Mouse (Mus musculus) heart, adult 2 months (tissue): ENCODE results near the gene Calm4. TPM values are rescaled to one million over a fixed set of nuclear protein-coding genes. Genes with fewer than 3 reads are reported as not detected.
"Not testable (repeated sequence)": the region's sequence is repeated elsewhere in the genome, so short reads cannot be mapped to it uniquely, and the experiment has no call there.

Experiments
- DNase-seq, 2 experiments: peaks; one replicate each; pipeline ENCODE4 v3.0.0; 2021
- H3K27ac ChIP-seq: fragments of 200-600 bp; 2 replicates; pipeline ENCODE4 v1.8.1; 2022
- H3K27me3 ChIP-seq: fragments of 200-500 bp; 2 replicates; pipeline ENCODE4 v1.6.1; 2012; ENCODE audit warnings: mild to moderate bottlenecking, low read length, inconsistent platforms, mixed read lengths; ENCODE audit not compliant: control insufficient read depth, insufficient read depth
- H3K36me3 ChIP-seq: fragments of 200-500 bp; 2 replicates; pipeline ENCODE4 v1.6.1; 2012; ENCODE audit warnings: low read length, inconsistent platforms; ENCODE audit not compliant: control insufficient read depth, insufficient read depth
- H3K4me1 ChIP-seq: fragments of 200-500 bp; 2 replicates; pipeline ENCODE4 v1.6.1; 2011; ENCODE audit warnings: low read length; ENCODE audit not compliant: control insufficient read depth, insufficient read depth
- H3K4me3 ChIP-seq: fragments of 200-600 bp; 2 replicates; pipeline ENCODE4 v1.8.1; 2022
- H3K79me2 ChIP-seq: fragments of 200-500 bp; replicated peaks from 2 replicates; pipeline ENCODE4 v1.6.1; 2012; ENCODE audit warnings: mild to moderate bottlenecking, inconsistent platforms, low read length, moderate library complexity, mixed read lengths; ENCODE audit not compliant: control insufficient read depth, insufficient read depth
- H3K9ac ChIP-seq: fragments of 200-500 bp; 2 replicates; pipeline ENCODE4 v1.6.1; 2012; ENCODE audit warnings: low read depth, mild to moderate bottlenecking, control low read depth, inconsistent platforms, low read length, mixed read lengths
- CTCF ChIP-seq: fragments of 200-600 bp; IDR thresholded peaks from 2 replicates; pipeline ENCODE4 v1.8.1; 2022; ENCODE audit warnings: antibody characterized with exemption, mild to moderate bottlenecking, moderate library complexity
- EP300 ChIP-seq: fragments of 200-500 bp; IDR thresholded peaks from 2 replicates; pipeline ENCODE4 v1.6.1; 2011; ENCODE audit warnings: low read depth, low read length, control low read depth; ENCODE audit not compliant: insufficient read depth
- POLR2A ChIP-seq: fragments of 200-500 bp; IDR thresholded peaks from 2 replicates; pipeline ENCODE4 v1.6.1; 2011; ENCODE audit warnings: mild to moderate bottlenecking, low read depth, low read length, control low read depth; ENCODE audit not compliant: insufficient read depth
- WGBS: fragments of 180-500 bp; shearing (Covaris S2); methylation state at CpG from one replicate; pipeline ENCODE4 v1.1.7; 2018; 5-methylcytosine and 5-hydroxymethylcytosine counted together
- intact Hi-C: fragments of 180-260 bp; cut with DNase I; formaldehyde crosslinking; loops from one replicate; pipeline ENCODE4 v1.15.1; 2025
- polyA plus RNA-seq: library from polyadenylated mRNA; depleted of rRNA; stranded (reverse); fragments of >200 nt; gene quantifications from 2 replicates; pipeline ENCODE4 v1.2.3, GENCODE M21; 2012
- total RNA-seq, 2 experiments: library from RNA; stranded (reverse); gene quantifications; 2 replicates each; pipeline ENCODE4 v1.2.3; 2021

The Calm4 gene
- total and polyA plus RNA-seq, 3 experiments, result not detected

DNA sequence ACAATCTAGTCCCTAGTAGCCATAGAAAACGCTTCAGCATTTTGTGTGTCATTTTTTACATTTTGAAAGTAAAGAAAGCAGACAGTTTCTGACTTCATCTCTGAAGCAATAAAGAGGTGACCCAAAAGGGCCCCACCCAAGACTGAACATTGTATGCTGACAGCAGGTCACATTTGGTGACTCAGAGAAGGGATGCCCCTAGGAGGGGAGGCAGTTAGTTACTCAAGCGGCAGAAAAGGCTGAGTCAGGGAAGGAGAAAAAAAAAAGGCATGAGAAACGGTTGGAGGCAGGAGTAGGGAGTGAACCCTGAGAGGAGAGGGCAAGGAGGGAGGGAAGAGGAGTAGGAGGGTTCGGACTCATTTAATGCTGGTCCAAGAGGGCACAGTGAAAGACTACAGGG, 15.5 kb upstream of the Calm4 start:
- no peaks in the 10 kb centered on the region for H3K27me3 ChIP-seq
- no peaks in the 10 kb centered on the region for H3K36me3 ChIP-seq
- H3K4me1 ChIP-seq, result no peaks in the 10 kb centered on the region
- no peaks in the 10 kb centered on the region for H3K79me2 ChIP-seq
- no peak overlapping the region for H3K27ac ChIP-seq
- TF ChIP-seq CTCF (no peak), EP300 (no peak), POLR2A (no peak)
- H3K4me3 ChIP-seq, result no peak overlapping the region
- H3K9ac ChIP-seq, result no peak overlapping the region
- no peak for DNase-seq
- intact Hi-C loops, result no loop called here
- WGBS, result 69% methylated on average over 4 of the region's 4 CpGs

DNA sequence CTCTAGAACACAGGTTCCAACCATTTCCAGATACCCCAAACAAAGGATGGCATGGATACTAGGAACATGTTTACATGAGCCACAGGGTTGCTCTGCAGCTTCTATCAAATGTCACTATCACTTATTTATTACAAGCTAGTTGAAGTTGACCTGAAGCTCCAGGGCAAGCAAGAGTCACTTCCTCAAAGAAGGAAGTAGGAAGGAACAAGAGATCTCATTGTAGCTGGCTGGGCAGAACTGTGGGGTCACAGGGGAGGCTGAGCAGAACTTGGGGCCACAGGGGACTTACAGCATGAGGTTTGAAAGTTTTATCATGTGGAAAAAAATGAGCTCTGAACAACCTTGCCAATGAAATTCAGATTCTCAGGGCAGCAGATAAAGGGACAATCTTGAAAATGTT, 11.8 kb upstream of the Calm4 start:
- Histone ChIP-seq H3K4me3 (no peak overlapping the region), H3K27ac (no peak overlapping the region), H3K9ac (no peak overlapping the region), H3K36me3 (no peaks in the 10 kb centered on the region), H3K79me2 (no peaks in the 10 kb centered on the region), H3K4me1 (no peaks in the 10 kb centered on the region), H3K27me3 (no peaks in the 10 kb centered on the region)
- intact Hi-C loops, result no loop called here
- DNase-seq, result no peak
- TF ChIP-seq CTCF, result no peak
- no peak for TF ChIP-seq EP300
- TF ChIP-seq POLR2A, result no peak

DNA sequence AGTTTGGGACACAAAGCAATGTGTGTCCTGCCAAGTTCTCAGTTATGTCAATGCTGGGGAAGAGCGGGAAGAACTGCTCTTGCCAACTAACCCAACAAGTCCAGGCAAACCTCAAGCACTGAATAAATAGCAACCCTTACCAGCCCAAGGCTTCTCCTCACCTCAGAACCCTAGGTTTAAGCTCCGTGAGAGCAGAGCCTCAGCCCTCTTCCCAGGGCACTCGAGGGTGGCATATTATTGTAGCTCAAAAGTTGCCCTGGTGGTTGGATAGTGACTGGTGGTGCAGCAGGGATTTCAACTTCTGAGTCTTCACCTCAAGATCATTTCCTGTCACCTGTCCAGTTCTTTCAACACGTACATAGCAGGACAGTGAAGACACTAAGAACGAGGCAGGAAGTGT, 6.0 kb upstream of the Calm4 start:
- H3K27ac ChIP-seq, result no peak overlapping the region
- no peak overlapping the region for H3K9ac ChIP-seq
- intact Hi-C loops, result no loop called here
- no peaks in the 10 kb centered on the region for H3K4me1 ChIP-seq
- WGBS, result 70% methylated on average over 5 of the region's 5 CpGs
- H3K4me3 ChIP-seq, result no peak overlapping the region
- TF ChIP-seq EP300 (no peak), CTCF (no peak), POLR2A (no peak)
- no peaks in the 10 kb centered on the region for H3K27me3 ChIP-seq
- DNase-seq, result no peak
- H3K36me3 ChIP-seq, result no peaks in the 10 kb centered on the region
- H3K79me2 ChIP-seq, result no peaks in the 10 kb centered on the region

DNA sequence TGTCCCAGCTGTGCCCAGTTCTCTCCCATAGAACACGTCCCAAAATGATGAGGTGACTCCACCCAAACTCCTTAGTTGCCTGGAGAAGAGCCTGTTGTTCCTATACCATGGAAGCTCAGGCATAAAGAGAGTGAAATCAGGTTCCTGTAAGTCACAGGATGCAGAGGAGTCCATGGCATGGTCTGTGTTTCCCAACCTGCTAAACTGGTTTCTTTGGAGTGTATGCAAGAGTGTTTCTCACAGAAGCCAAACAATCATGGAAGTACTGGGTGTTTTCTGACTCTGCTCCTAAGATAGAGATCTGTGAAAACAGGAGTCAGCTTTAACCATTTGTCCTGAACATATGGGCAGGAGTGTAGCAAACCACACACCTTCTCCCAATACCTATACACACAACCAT, 5.6 kb upstream of the Calm4 start:
- no peak for DNase-seq
- Histone ChIP-seq H3K27me3 (no peaks in the 10 kb centered on the region), H3K79me2 (no peaks in the 10 kb centered on the region), H3K9ac (no peak overlapping the region), H3K36me3 (no peaks in the 10 kb centered on the region), H3K27ac (no peak overlapping the region), H3K4me1 (no peaks in the 10 kb centered on the region), H3K4me3 (no peak overlapping the region)
- intact Hi-C loops, result no loop called here
- 56% methylated on average over 1 of the region's 1 CpGs for WGBS
- no peak for TF ChIP-seq EP300
- no peak for TF ChIP-seq CTCF

DNA sequence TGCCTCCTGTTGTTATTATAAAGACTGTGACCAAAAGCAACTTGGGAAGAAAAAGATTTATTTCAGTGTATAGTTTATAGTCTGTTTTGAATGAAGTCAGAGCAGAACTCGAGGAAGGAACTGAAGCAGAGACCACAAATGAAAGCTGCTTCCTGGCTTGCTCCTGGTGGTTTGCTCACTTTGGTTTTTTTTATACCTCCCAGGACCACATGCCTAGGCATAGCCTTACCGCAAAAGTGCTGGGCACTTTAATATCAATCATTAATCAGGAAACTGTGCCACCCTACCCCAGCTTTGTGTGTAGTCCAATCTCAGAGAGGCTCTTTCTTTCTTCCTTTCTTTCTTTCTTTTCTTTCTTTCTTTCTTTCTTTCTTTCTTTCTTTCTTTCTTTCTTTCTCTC, 5.1 kb upstream of the Calm4 start:
- no peak overlapping the region for H3K9ac ChIP-seq
- H3K4me1 ChIP-seq, result no peaks in the 10 kb centered on the region
- no peak overlapping the region for H3K4me3 ChIP-seq
- TF ChIP-seq CTCF (no peak), POLR2A (no peak), EP300 (no peak)
- no peak overlapping the region for H3K27ac ChIP-seq
- no peaks in the 10 kb centered on the region for H3K36me3 ChIP-seq
- intact Hi-C loops, result no loop called here
- 55% methylated on average over 2 of the region's 2 CpGs for WGBS
- DNase-seq, result no peak
- H3K27me3 ChIP-seq, result no peaks in the 10 kb centered on the region
- H3K79me2 ChIP-seq, result no peaks in the 10 kb centered on the region

DNA sequence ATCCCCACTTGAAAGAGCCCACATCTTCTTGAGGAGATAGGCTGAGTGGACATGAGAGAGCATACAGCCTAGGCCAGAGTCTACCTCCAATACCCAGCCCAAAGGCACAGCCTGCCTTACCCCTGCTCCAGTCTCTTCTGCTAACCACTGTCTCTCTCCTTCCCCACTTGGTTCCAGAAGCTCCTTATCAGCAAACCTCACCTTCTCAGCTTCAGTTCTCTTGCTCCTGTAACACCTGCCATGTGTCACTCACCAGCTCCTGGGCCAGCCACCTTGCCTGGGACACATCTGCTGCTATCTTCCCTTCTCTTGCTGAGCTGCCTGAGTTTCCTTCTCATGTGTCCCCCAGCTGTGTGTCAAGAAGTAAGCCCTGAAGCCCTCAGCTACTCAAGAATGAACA, 3.9 kb upstream of the Calm4 start:
- H3K27ac ChIP-seq, H3K27me3 ChIP-seq, H3K4me1 ChIP-seq, H3K9ac ChIP-seq, H3K4me3 ChIP-seq, H3K36me3 ChIP-seq, intact Hi-C loops, DNase-seq, H3K79me2 ChIP-seq: not testable (repeated sequence)

DNA sequence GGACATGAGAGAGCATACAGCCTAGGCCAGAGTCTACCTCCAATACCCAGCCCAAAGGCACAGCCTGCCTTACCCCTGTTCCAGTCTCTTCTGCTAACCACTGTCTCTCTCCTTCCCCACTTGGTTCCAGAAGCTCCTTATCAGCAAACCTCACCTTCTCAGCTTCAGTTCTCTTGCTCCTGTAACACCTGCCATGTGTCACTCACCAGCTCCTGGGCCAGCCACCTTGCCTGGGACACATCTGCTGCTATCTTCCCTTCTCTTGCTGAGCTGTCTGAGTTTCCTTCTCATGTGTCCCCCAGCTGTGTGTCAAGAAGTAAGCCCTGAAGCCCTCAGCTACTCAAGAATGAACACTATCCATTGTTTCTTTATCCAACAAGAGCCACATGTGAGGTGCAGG, 3.1 kb downstream of the Calm4 start:
- H3K27me3 ChIP-seq, H3K4me3 ChIP-seq, DNase-seq, H3K4me1 ChIP-seq, H3K9ac ChIP-seq, H3K27ac ChIP-seq, H3K36me3 ChIP-seq, H3K79me2 ChIP-seq, intact Hi-C loops: not testable (repeated sequence)
